Mouse (Mus musculus) activated CD4-positive, CD25-positive, alpha-beta regulatory T cell (primary cell): ENCODE results near the gene Tbx4. TPM values are rescaled to one million over a fixed set of nuclear protein-coding genes. Genes with fewer than 3 reads are reported as not detected.

Experiments
- polyA plus RNA-seq, 2 experiments: library from polyadenylated mRNA; unstranded; fragments of 100-300 nt; shearing (Covaris generic); gene quantifications; one replicate each; pipeline ENCODE4 v1.2.1; 2017

Tbx4 gene
- under 1 TPM in 1 of 2 experiments, not detected in 1; 0.14 TPM for polyA plus RNA-seq

GRCm38 (mm10) chr11:85885665-85886428, at the start of gene Tbx4:
TSS of gene Tbx4 (plus strand) at chr11:85886422.

GRCm38 (mm10) chr11:85850233-85850632, 36.0 kb upstream of the Tbx4 start, which contains the start of gene Gm11444:
TSS of gene Gm11444 (minus strand) at chr11:85850333.

Other genes with a start within 250 kb of the Tbx4 start
- under 1 TPM in 1 of 2 experiments, not detected in 1; 0.23 TPM for gene Tbx2, start 53.9 kb upstream of the Tbx4 start, polyA plus RNA-seq
- gene Gm11444, start 36.1 kb upstream of the Tbx4 start, polyA plus RNA-seq, result not detected